Mouse (Mus musculus): ENCODE data around the gene Rps15a.

Gene Rps15a

GRCm38 (mm10) chr7:118115533-118115876 lies 483 bp downstream of the Rps15a start:
- DNase-seq (ENCODE audit: low spot score), result no peak

GRCm38 (mm10) chr7:118113541-118114297 lies 2.3 kb downstream of the Rps15a start:
- DNase-seq (ENCODE audit: low spot score), result no peak

- no peak for DNase-seq (ENCODE audit: low spot score)
Observed at GRCm38 (mm10) chr7:118111128-118111527, 4.9 kb downstream of the Rps15a start.

GRCm38 (mm10) chr7:118107671-118108070 lies 8.3 kb downstream of the Rps15a start:
- DNase-seq (ENCODE audit: low spot score), result no peak

- no peak for DNase-seq (ENCODE audit: low spot score)
Observed at GRCm38 (mm10) chr7:118104458-118105052, 11.4 kb downstream of the Rps15a start.

- DNase-seq (ENCODE audit: low spot score), result no peak
Observed at GRCm38 (mm10) chr7:118103462-118104379, 12.3 kb downstream of the Rps15a start.

- DNase-seq (ENCODE audit: low spot score), result no peak
Observed at GRCm38 (mm10) chr7:118102678-118103461, 13.1 kb downstream of the Rps15a start.

- DNase-seq (ENCODE audit: low spot score), result peak; percentile 47
Observed at GRCm38 (mm10) chr7:118102231-118102630, 13.8 kb downstream of the Rps15a start.

GRCm38 (mm10) chr7:118097615-118098014 lies 18.4 kb downstream of the Rps15a start:
- no peak for DNase-seq (ENCODE audit: low spot score)

- DNase-seq (ENCODE audit: low spot score), result no peak
Observed at GRCm38 (mm10) chr7:118079987-118080386, 36.0 kb downstream of the Rps15a start.

GRCm38 (mm10) chr7:118079097-118079496 lies 36.9 kb downstream of the Rps15a start:
- DNase-seq (ENCODE audit: low spot score), result no peak

- DNase-seq (ENCODE audit: low spot score), result no peak
Observed at GRCm38 (mm10) chr7:118067261-118067660, 48.7 kb downstream of the Rps15a start.

- no peak for DNase-seq (ENCODE audit: low spot score)
Observed at GRCm38 (mm10) chr7:118056300-118056699, 59.7 kb downstream of the Rps15a start.
